Mouse (Mus musculus): ENCODE data around the gene Adra2c. TPM values are rescaled to one million over a fixed set of nuclear protein-coding genes. Genes with fewer than 3 reads are reported as not detected.

Adra2c gene
- polyA plus RNA-seq (2014; fragmentation: Nextera tagmentation; extraction: Ambion mirVana), result 0.05 TPM in 1 of 2 replicates, not detected in the other

DNA sequence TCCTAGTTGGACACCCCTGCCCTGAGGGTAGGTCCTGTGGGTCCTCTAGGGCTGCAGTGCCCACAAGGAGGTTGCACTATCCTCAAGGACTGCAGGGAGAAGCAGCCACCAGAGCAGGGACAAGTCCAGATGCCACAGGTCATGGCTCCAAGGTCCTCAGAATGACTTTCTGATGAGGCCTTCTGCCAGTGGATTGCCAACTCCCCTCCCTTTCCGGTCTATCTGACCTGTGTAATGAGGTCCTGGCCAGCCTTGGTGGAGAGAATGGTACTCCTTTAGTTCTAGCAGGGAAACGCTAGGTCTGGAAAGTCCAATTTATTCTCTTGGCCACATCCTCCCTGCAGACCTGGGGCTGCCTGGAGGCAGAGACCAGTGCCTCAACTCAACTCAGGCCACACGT is at the start of gene Adra2c:
Adra2c (plus strand) TSS at position 301 of the 400 bp plus-strand sequence.
- Histone ChIP-seq H3K27ac (ENCODE audit: low read depth) (no peak within 1 kb of the TSS), H3K4me1 (replicated peaks; ENCODE audit: control insufficient read depth, insufficient read depth, low read length) (0 out of 2 replicates have a peak, but pooled peaks cover 5% of the 10 kb centered on the region), H3K9ac (ENCODE audit: low read length) (no peak within 1 kb of the TSS), H3K4me2 (ENCODE audit: low read length) (peak within 1 kb of the TSS; percentile 66), H3K27me3 (replicated peaks; ENCODE audit: control insufficient read depth, insufficient read depth, low read length) (peaks cover 70% of the 10 kb centered on the region), H3K9me3 (ENCODE audit: control insufficient read depth, low read length) (no peaks in the 10 kb centered on the region), H3K4me3 (ENCODE audit: low read depth, low read length) (peak within 1 kb of the TSS; percentile 39), H3K36me3 (ENCODE audit: control insufficient read depth, insufficient read depth, low read length) (no peaks in the 10 kb centered on the region)
- no peak for DNase-seq (ENCODE audit: low spot score)
- WGBS, result 40% methylated on average over 3 of the region's 3 CpGs
- ATAC-seq (replicated peaks; ENCODE audit: low FRiP score, low TSS enrichment, low read depth), result no peak

DNA sequence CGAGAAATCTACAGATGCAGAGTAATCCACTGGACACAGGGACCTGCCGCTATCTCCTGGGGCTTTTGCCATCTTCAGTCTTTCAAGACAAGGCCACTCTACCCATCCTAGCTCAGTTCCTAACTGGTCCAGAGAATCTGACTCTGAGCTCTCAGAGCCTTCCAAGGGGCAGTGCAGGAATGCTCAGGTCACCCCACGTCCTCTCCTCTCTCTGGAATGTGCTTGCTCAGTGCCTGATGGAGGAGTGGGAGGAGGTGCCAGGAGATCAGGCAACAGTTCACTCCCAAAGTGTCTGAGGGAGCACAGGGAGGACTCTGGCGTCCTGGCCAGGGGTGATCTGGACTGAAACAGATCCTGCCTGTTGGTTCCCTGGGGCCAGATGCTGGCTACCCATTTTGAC is 45.0 kb upstream of the Adra2c start:
- 64% methylated on average over 4 of the region's 4 CpGs for WGBS
- DNase-seq (ENCODE audit: low spot score), result no peak

DNA sequence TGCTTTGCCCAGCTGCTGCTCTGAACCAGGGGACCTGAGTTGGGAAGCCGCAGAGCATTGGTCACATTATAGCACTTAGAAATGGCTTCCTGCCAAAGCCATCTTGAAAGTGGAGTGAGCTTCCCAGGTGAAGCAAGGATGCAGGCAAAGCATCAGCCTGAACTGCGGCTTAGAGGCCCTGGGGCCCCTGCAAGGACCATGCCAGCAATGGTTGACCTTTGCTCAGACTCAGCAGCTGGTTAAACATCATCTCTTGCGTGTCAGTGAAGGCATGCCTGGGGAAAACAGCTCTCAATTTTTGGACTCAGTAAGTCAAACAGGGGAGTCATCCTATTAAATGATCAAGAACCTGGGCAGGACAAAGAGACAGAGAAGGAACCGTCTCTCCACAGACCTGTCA is 40.4 kb upstream of the Adra2c start:
- ATAC-seq (replicated peaks; ENCODE audit: low FRiP score, low TSS enrichment, low read depth) (no peak), DNase-seq (ENCODE audit: low spot score) (no peak)
- no peaks in the 10 kb centered on the region for H3K27me3 ChIP-seq (replicated peaks; ENCODE audit: control insufficient read depth, insufficient read depth, low read length)
- no peak overlapping the region for H3K27ac ChIP-seq (ENCODE audit: low read depth)
- 61% methylated on average over 4 of the region's 4 CpGs for WGBS
- no peaks in the 10 kb centered on the region for H3K36me3 ChIP-seq (ENCODE audit: control insufficient read depth, insufficient read depth, low read length)
- H3K9ac ChIP-seq (ENCODE audit: low read length), result no peak overlapping the region
- no peak overlapping the region for H3K4me3 ChIP-seq (ENCODE audit: low read depth, low read length)
- H3K4me2 ChIP-seq (ENCODE audit: low read length), result no peak overlapping the region
- H3K4me1 ChIP-seq (replicated peaks; ENCODE audit: control insufficient read depth, insufficient read depth, low read length), result no peaks in the 10 kb centered on the region
- H3K9me3 ChIP-seq (ENCODE audit: control insufficient read depth, low read length), result no peaks in the 10 kb centered on the region; the same call in 1 of the 2 replicates

More for the DNA sequence above, 45.0 kb upstream of the Adra2c start:
- Histone ChIP-seq H3K4me2 (ENCODE audit: low read length) (no peak overlapping the region), H3K27ac (ENCODE audit: low read depth) (no peak overlapping the region), H3K4me3 (ENCODE audit: low read depth, low read length) (no peak overlapping the region), H3K9ac (ENCODE audit: low read length) (no peak overlapping the region), H3K4me1 (replicated peaks; ENCODE audit: control insufficient read depth, insufficient read depth, low read length) (no peaks in the 10 kb centered on the region), H3K9me3 (ENCODE audit: control insufficient read depth, low read length) (no peaks in the 10 kb centered on the region), H3K36me3 (ENCODE audit: control insufficient read depth, insufficient read depth, low read length) (no peaks in the 10 kb centered on the region), H3K27me3 (replicated peaks; ENCODE audit: control insufficient read depth, insufficient read depth, low read length) (no peaks in the 10 kb centered on the region)
- no peak for ATAC-seq (replicated peaks; ENCODE audit: low FRiP score, low TSS enrichment, low read depth)

GRCm38 (mm10) chr5:35238627-35239026 is 39.5 kb upstream of the Adra2c start:
- ATAC-seq (replicated peaks; ENCODE audit: low FRiP score, low TSS enrichment, low read depth), result no peak
- H3K4me1 ChIP-seq (replicated peaks; ENCODE audit: control insufficient read depth, insufficient read depth, low read length), result no peaks in the 10 kb centered on the region
- H3K9ac ChIP-seq (ENCODE audit: low read length), result no peak overlapping the region
- no peaks in the 10 kb centered on the region for H3K36me3 ChIP-seq (ENCODE audit: control insufficient read depth, insufficient read depth, low read length)
- DNase-seq (ENCODE audit: low spot score), result no peak
- 71% methylated on average over 2 of the region's 2 CpGs for WGBS
- H3K9me3 ChIP-seq (ENCODE audit: control insufficient read depth, low read length), result no peaks in the 10 kb centered on the region; the same call in 1 of the 2 replicates
- H3K4me3 ChIP-seq (ENCODE audit: low read depth, low read length), result no peak overlapping the region
- no peak overlapping the region for H3K27ac ChIP-seq (ENCODE audit: low read depth)
- no peaks in the 10 kb centered on the region for H3K27me3 ChIP-seq (replicated peaks; ENCODE audit: control insufficient read depth, insufficient read depth, low read length)
- H3K4me2 ChIP-seq (ENCODE audit: low read length), result no peak overlapping the region

DNA sequence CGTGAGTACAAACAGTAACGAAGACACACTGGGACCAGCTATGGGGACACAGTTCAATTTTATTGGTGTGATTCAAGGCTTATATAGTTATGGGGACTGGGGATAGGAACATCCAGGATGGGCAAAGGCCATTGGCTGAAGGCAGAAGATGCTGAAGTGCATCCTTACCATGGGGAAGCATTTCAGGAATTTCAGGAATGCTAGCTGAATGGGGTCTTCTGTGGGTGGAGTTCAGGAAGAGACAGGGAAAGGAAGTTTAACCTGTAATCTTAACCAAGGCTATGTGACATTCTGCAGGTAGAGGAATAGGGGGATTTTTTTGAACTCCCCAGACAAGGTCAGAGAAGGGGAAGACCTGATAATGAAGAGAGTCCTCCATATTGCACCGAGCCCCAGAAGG is 36.6 kb upstream of the Adra2c start:
- H3K9ac ChIP-seq (ENCODE audit: low read length), result no peak overlapping the region
- H3K4me1 ChIP-seq (replicated peaks; ENCODE audit: control insufficient read depth, insufficient read depth, low read length), result no peaks in the 10 kb centered on the region
- no peaks in the 10 kb centered on the region; the same call in 1 of the 2 replicates for H3K9me3 ChIP-seq (ENCODE audit: control insufficient read depth, low read length)
- no peak for DNase-seq (ENCODE audit: low spot score)
- no peak overlapping the region for H3K27ac ChIP-seq (ENCODE audit: low read depth)
- WGBS, result 49% methylated on average over 3 of the region's 3 CpGs
- no peaks in the 10 kb centered on the region for H3K27me3 ChIP-seq (replicated peaks; ENCODE audit: control insufficient read depth, insufficient read depth, low read length)
- no peak overlapping the region for H3K4me2 ChIP-seq (ENCODE audit: low read length)
- H3K36me3 ChIP-seq (ENCODE audit: control insufficient read depth, insufficient read depth, low read length), result no peaks in the 10 kb centered on the region
- H3K4me3 ChIP-seq (ENCODE audit: low read depth, low read length), result no peak overlapping the region
- ATAC-seq (replicated peaks; ENCODE audit: low FRiP score, low TSS enrichment, low read depth), result no peak

- ATAC-seq (replicated peaks; ENCODE audit: low FRiP score, low TSS enrichment, low read depth) (no peak), DNase-seq (ENCODE audit: low spot score) (peak; percentile 57)
- no peak overlapping the region for H3K9ac ChIP-seq (ENCODE audit: low read length)
- H3K36me3 ChIP-seq (ENCODE audit: control insufficient read depth, insufficient read depth, low read length), result no peaks in the 10 kb centered on the region
- H3K27me3 ChIP-seq (replicated peaks; ENCODE audit: control insufficient read depth, insufficient read depth, low read length), result no peaks in the 10 kb centered on the region
- H3K27ac ChIP-seq (ENCODE audit: low read depth), result no peak overlapping the region
- 0% methylated on average over 1 of the region's 1 CpGs for WGBS
- no peak overlapping the region for H3K4me2 ChIP-seq (ENCODE audit: low read length)
- H3K4me1 ChIP-seq (replicated peaks; ENCODE audit: control insufficient read depth, insufficient read depth, low read length), result no peaks in the 10 kb centered on the region
- H3K4me3 ChIP-seq (ENCODE audit: low read depth, low read length), result no peak overlapping the region
- H3K9me3 ChIP-seq (ENCODE audit: control insufficient read depth, low read length), result no peaks in the 10 kb centered on the region; the same call in 1 of the 2 replicates
These were observed 33.9 kb upstream of the Adra2c start for GRCm38 (mm10) chr5:35244204-35244603.

DNA sequence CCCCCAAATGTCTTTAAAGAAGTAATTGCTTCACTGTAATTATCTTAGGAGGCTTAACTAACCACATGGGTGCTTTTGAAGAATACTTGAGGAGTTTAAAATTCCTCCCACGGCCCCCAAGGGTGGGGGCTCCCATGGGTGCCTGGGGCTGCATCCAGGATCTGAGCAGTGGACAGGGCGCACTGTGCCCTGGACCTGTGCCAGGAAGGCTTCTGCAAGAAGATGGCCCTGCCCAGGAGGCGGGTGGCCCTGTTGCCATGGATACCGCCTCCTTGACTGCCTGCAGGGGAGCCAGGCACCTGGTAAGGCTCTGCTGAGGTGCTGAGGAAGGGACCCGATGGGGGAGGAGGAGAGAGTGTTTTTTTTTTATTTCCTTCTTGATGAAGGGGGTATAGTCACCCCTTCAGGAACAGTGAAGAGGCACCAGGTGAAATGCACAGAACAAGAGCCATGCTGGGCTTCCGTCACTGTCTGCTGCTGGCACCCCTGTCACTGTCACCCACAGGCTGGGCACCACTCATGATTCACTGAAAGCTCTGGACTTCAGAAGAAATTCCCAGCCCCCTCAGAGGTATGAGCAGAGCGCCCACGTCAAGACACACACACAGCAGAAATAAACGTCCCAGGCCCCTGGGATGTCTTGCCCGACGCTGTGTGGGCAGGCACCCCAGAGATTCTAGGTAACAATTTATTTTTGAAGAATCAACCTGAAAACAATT is 32.4 kb upstream of the Adra2c start:
- no peak overlapping the region for H3K4me2 ChIP-seq (ENCODE audit: low read length)
- no peak overlapping the region for H3K9ac ChIP-seq (ENCODE audit: low read length)
- no peaks in the 10 kb centered on the region for H3K36me3 ChIP-seq (ENCODE audit: control insufficient read depth, insufficient read depth, low read length)
- no peak overlapping the region for H3K4me3 ChIP-seq (ENCODE audit: low read depth, low read length)
- no peaks in the 10 kb centered on the region; the same call in 1 of the 2 replicates for H3K9me3 ChIP-seq (ENCODE audit: control insufficient read depth, low read length)
- ATAC-seq (replicated peaks; ENCODE audit: low FRiP score, low TSS enrichment, low read depth) (no peak), DNase-seq (ENCODE audit: low spot score) (no peak)
- no peaks in the 10 kb centered on the region for H3K4me1 ChIP-seq (replicated peaks; ENCODE audit: control insufficient read depth, insufficient read depth, low read length)
- WGBS, result 51% methylated on average over 11 of the region's 11 CpGs
- H3K27ac ChIP-seq (ENCODE audit: low read depth), result no peak overlapping the region
- no peaks in the 10 kb centered on the region for H3K27me3 ChIP-seq (replicated peaks; ENCODE audit: control insufficient read depth, insufficient read depth, low read length)

GRCm38 (mm10) chr5:35254964-35255716 is 23.0 kb upstream of the Adra2c start:
- no peak for ATAC-seq (replicated peaks; ENCODE audit: low FRiP score, low TSS enrichment, low read depth)
- 65% methylated on average over 5 of the region's 5 CpGs for WGBS
- no peak for DNase-seq (ENCODE audit: low spot score)

More at GRCm38 (mm10) chr5:35254964-35255716, 23.0 kb upstream of the Adra2c start:
- no peak overlapping the region for H3K27ac ChIP-seq (ENCODE audit: low read depth)
- no peak overlapping the region for H3K4me2 ChIP-seq (ENCODE audit: low read length)
- no peaks in the 10 kb centered on the region for H3K9me3 ChIP-seq (ENCODE audit: control insufficient read depth, low read length)
- H3K4me3 ChIP-seq (ENCODE audit: low read depth, low read length), result no peak overlapping the region
- H3K27me3 ChIP-seq (replicated peaks; ENCODE audit: control insufficient read depth, insufficient read depth, low read length), result no peaks in the 10 kb centered on the region
- H3K36me3 ChIP-seq (ENCODE audit: control insufficient read depth, insufficient read depth, low read length), result no peaks in the 10 kb centered on the region
- H3K9ac ChIP-seq (ENCODE audit: low read length), result no peak overlapping the region
- H3K4me1 ChIP-seq (replicated peaks; ENCODE audit: control insufficient read depth, insufficient read depth, low read length), result no peaks in the 10 kb centered on the region
